Mouse (Mus musculus) bone marrow macrophage, adult 2 months (primary cell): ENCODE results near the gene Mybpc3. TPM values are rescaled to one million over a fixed set of nuclear protein-coding genes. Genes with fewer than 3 reads are reported as not detected.

ENCODE experiments used
- H3K27ac ChIP-seq: 2 replicates; pipeline ENCODE4 v1.5.1; 2012; ENCODE audit warnings: low read depth, low read length; ENCODE audit not compliant: insufficient read depth
- H3K4me1 ChIP-seq: 2 replicates; pipeline ENCODE4 v1.6.1; 2012; ENCODE audit warnings: low read length; ENCODE audit not compliant: control insufficient read depth, insufficient read depth
- H3K4me3 ChIP-seq: 2 replicates; pipeline ENCODE4 v1.5.1; 2012; ENCODE audit warnings: mild to moderate bottlenecking, low read length, moderate library complexity; ENCODE audit not compliant: insufficient read depth
- CTCF ChIP-seq: IDR thresholded peaks from 2 replicates; pipeline ENCODE4 v1.5.1; 2012; ENCODE audit warnings: low read depth, mild to moderate bottlenecking, low read length, moderate library complexity
- POLR2A ChIP-seq: IDR thresholded peaks from 2 replicates; pipeline ENCODE4 v1.6.1; 2012; ENCODE audit warnings: mild to moderate bottlenecking, low read depth, low read length, borderline replicate concordance
- polyA plus RNA-seq: library from polyadenylated mRNA; stranded (reverse); fragments of >200 nt; gene quantifications from 2 replicates; pipeline ENCODE4 v1.2.4, GENCODE M21; 2012; ENCODE audit not compliant: missing spikeins, insufficient read depth, insufficient read length

The Mybpc3 gene
- polyA plus RNA-seq, 1 experiment = not detected

DNA sequence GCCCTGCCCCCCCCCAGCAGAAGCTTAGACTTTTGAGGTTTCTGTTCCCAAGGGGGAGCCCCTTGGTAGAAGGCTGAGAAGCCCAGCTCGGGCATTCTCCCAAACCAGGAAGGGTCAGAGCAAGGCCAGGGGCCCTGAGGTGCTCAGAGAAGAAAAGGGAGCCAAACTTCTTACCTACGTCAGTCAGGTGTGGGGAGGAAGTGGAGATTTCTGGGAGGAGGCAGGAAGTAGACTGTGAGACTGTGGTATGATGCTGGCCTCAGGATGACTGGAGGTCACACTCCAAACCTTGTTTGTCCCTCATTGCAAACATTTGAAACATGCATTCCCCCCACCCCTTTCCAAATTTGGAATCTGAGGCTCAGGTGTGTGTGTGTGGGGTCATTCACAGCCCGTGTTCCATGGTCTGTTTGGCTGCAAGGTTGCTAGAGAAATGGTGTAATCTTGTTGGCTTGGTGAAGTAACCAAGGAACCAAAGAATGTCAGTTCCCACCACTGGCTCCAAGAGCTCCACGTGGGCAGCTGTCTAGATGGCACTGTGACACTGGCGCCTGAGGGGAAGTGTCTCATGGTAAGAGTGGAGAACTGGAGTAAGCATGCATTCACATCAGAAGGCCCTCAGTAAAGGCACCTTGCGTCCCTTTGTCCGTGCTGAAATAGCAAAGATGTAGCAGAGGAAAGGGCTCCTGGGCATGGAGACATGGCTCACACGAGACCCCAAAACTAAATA, 37.0 kb upstream of the Mybpc3 start:
- Histone ChIP-seq H3K4me1 (peaks cover 30% of the 10 kb centered on the region), H3K27ac (peak overlapping the region; percentile 100), H3K4me3 (peak overlapping the region; percentile 40)
- TF ChIP-seq POLR2A (no peak), CTCF (no peak)

- H3K4me1 ChIP-seq = peaks cover 38% of the 10 kb centered on the region
- peak within 1 kb of the TSS; percentile 100 for H3K27ac ChIP-seq
- H3K4me3 ChIP-seq = peak within 1 kb of the TSS; percentile 74
- no peak for TF ChIP-seq POLR2A
- no peak for TF ChIP-seq CTCF
Observed at GRCm38 (mm10) chr2:91081775-91082695, 35.9 kb upstream of the Mybpc3 start, which contains the start of gene Spi1. TSS of gene Spi1 (plus strand) at chr2:91082390.

DNA sequence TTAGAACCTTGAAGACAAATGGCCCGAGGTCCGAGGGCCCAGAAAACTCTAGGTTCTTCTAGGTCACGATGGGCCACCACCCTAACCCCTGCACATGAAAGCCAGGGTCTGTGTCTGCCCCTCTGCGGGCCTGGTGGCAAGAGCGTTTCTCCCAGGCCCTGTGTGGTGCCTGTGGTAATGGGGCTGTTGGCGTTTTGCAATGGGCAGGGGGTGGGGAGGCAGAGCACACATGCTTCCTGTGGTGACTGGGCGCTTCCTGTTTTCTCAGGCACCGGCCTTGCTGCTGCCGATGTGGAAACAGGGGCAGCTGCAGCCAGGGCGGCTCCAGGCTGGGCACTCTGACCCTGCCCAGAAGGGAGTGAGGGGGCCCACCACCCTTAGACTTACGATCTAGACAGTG, 35.1 kb upstream of the Mybpc3 start:
- Histone ChIP-seq H3K4me1 (peaks cover 46% of the 10 kb centered on the region), H3K27ac (peak overlapping the region; percentile 100), H3K4me3 (peak overlapping the region; percentile 74)

GRCm38 (mm10) chr2:91083366-91083940, 34.5 kb upstream of the Mybpc3 start:
- Histone ChIP-seq H3K4me1 (peaks cover 52% of the 10 kb centered on the region), H3K4me3 (peak overlapping the region; percentile 74), H3K27ac (peak overlapping the region; percentile 99)
- TF ChIP-seq POLR2A (no peak), CTCF (no peak)

More for the DNA sequence above, 35.1 kb upstream of the Mybpc3 start:
- TF ChIP-seq CTCF = no peak
- peak; percentile 83; the same call in 1 of the 2 replicates for TF ChIP-seq POLR2A

- peak overlapping the region; percentile 74 for H3K4me3 ChIP-seq
- TF ChIP-seq POLR2A = no peak
- TF ChIP-seq CTCF = no peak
- H3K27ac ChIP-seq = peak overlapping the region; percentile 99
- H3K4me1 ChIP-seq = peaks cover 60% of the 10 kb centered on the region
Observed at GRCm38 (mm10) chr2:91084179-91084820, 33.6 kb upstream of the Mybpc3 start.

- H3K27ac ChIP-seq = peak overlapping the region; percentile 99
- peak overlapping the region; percentile 38 for H3K4me3 ChIP-seq
- peaks cover 64% of the 10 kb centered on the region for H3K4me1 ChIP-seq
- TF ChIP-seq CTCF = no peak
- no peak for TF ChIP-seq POLR2A
Observed at GRCm38 (mm10) chr2:91085494-91086391, 32.2 kb upstream of the Mybpc3 start.

DNA sequence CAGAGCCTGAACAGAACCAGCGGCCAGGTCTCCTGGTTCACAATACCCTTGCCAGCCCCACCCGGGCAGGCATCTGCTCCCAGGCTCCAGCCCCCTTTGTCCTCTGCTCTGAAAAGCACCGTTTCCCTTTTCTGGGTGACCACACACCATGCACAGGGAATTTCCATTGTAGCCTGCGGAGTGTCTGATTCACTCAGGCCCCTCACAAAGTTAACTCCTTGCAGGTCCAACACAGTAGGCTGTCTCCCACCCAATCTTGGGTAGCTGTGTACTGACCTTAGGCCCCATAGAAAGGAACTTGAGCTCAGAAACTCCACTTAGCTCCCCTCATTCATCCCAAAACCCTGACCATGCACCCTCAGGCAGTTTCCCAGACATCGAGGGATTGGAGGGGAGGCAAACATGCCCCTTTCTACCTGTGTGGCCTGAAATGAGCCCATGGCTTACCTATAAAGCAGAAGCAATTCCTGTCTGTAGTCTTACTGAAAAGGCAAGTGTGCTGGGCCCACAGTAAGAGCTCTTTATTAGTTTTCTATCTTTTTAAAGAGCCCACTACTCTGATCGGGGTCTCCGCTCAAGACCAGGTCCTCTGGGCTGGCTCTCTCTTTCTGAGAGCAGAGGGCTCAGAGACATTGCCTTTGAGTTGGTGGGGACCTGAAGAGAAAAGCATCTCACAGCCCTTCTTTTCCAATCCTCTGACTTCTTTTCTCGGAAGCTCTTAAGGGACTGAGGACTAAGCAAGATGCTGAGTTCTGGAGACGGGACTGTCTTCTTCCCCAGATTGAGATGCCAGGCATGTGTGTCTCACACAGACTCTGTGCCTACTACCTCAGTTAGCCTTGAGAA, 31.3 kb upstream of the Mybpc3 start:
- Histone ChIP-seq H3K4me1 (peaks cover 68% of the 10 kb centered on the region), H3K27ac (peak overlapping the region; percentile 99), H3K4me3 (peak overlapping the region; percentile 38)
- TF ChIP-seq CTCF (no peak), POLR2A (no peak)

- peaks cover 76% of the 10 kb centered on the region for H3K4me1 ChIP-seq
- TF ChIP-seq POLR2A = no peak
- TF ChIP-seq CTCF = no peak
- peak overlapping the region; percentile 99 for H3K27ac ChIP-seq
- H3K4me3 ChIP-seq = no peak overlapping the region
Observed at GRCm38 (mm10) chr2:91087453-91087852, 30.5 kb upstream of the Mybpc3 start.
